Mouse (Mus musculus): Measurements from ENCODE around the gene Zfp597. TPM values are rescaled to one million over a fixed set of nuclear protein-coding genes. Genes with fewer than 3 reads are reported as not detected.

The Zfp597 gene
- polyA plus RNA-seq, 1 experiment from 2014 or later = 2.2 TPM

- WGBS (ENCODE audit: insufficient replicate concordance) = 74% methylated on average over 1 of the region's 1 CpGs
- no peak for ATAC-seq (ENCODE audit: insufficient read depth)
- H3K4me2 ChIP-seq = no peak overlapping the region
Observed at GRCm38 (mm10) chr16:3896553-3896952, 12.2 kb upstream of the Zfp597 start.

DNA sequence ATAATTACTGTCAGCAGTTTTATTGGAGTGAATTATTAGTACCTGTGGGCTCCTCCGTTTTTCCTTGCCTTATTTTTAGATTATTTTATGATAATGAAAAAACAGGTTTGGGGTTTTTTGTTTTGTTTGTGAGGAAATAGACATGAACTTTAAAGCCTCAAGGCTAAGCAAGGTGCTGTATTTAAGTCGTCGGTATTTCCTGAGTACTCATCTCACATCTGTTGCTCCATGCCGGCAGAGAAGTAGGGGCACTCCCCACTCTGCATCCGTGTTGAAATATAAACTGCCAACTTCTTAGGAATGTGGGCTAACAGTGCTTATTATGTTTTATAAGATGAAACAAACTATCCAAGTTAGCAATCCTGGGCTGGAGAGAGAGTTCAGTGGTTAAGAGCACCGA lies 11.7 kb upstream of the Zfp597 start:
- no peaks in the 10 kb centered on the region for H3K27me3 ChIP-seq
- H3K36me3 ChIP-seq (replicated peaks) = peaks cover 46% of the 10 kb centered on the region
- 70% methylated on average over 6 of the region's 6 CpGs for WGBS (ENCODE audit: insufficient replicate concordance)
- no peak overlapping the region for H3K27ac ChIP-seq (replicated peaks)
- H3K4me1 ChIP-seq (replicated peaks) = peaks cover 22% of the 10 kb centered on the region
- H3K9ac ChIP-seq = no peak overlapping the region
- ATAC-seq (ENCODE audit: insufficient read depth) = no peak
- no peak overlapping the region for H3K4me2 ChIP-seq
- no peaks in the 10 kb centered on the region for H3K9me3 ChIP-seq (replicated peaks)
- H3K4me3 ChIP-seq (replicated peaks) = no peak overlapping the region

More at GRCm38 (mm10) chr16:3896553-3896952, 12.2 kb upstream of the Zfp597 start:
- no peaks in the 10 kb centered on the region for H3K9me3 ChIP-seq (replicated peaks)
- H3K27ac ChIP-seq (replicated peaks) = no peak overlapping the region
- no peak overlapping the region for H3K4me3 ChIP-seq (replicated peaks)
- H3K27me3 ChIP-seq = no peaks in the 10 kb centered on the region
- H3K9ac ChIP-seq = no peak overlapping the region
- peaks cover 22% of the 10 kb centered on the region for H3K4me1 ChIP-seq (replicated peaks)
- peaks cover 51% of the 10 kb centered on the region for H3K36me3 ChIP-seq (replicated peaks)

- H3K9me3 ChIP-seq (replicated peaks) = no peaks in the 10 kb centered on the region
- H3K4me2 ChIP-seq = peak overlapping the region; percentile 21
- peak overlapping the region; percentile 2; the same call in 1 of the 2 replicates for H3K4me3 ChIP-seq (replicated peaks)
- ATAC-seq (ENCODE audit: insufficient read depth) = peak; percentile 60
- H3K9ac ChIP-seq = no peak overlapping the region
- H3K36me3 ChIP-seq (replicated peaks) = peaks cover 38% of the 10 kb centered on the region
- no peaks in the 10 kb centered on the region for H3K27me3 ChIP-seq
- H3K4me1 ChIP-seq (replicated peaks) = peaks cover 22% of the 10 kb centered on the region
- peak overlapping the region; percentile 35 for H3K27ac ChIP-seq (replicated peaks)
- 18% methylated on average over 9 of the region's 9 CpGs for whole genome bisulfite sequencing (ENCODE audit: insufficient replicate concordance)
Observed at GRCm38 (mm10) chr16:3895173-3895792, 10.9 kb upstream of the Zfp597 start.

DNA sequence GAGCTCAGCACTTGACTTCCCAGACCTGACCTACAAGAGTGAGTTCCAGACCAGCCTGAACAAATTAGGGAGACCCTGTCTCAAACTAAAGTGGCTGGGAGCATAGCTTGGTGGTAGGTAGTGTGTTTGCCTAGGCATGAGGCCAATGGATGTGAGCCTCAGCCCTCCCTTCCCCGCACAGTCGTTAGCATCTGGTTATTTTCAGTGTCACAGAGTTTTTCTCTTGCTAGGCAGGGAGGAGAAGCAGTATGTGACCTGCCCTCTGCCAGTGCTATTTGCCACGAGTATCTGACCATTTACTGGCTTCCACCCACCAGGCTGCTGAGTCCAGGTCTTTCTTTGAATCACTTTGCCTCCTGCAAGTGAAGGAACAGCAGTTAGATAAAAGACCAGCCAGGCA lies 9.4 kb upstream of the Zfp597 start:
- peaks cover 23% of the 10 kb centered on the region for H3K36me3 ChIP-seq (replicated peaks)
- 47% methylated on average over 3 of the region's 3 CpGs for WGBS (ENCODE audit: insufficient replicate concordance)
- H3K27me3 ChIP-seq = no peaks in the 10 kb centered on the region
- H3K4me3 ChIP-seq (replicated peaks) = no peak overlapping the region
- ATAC-seq (ENCODE audit: insufficient read depth) = no peak
- no peak overlapping the region for H3K9ac ChIP-seq
- no peaks in the 10 kb centered on the region for H3K9me3 ChIP-seq (replicated peaks)
- peaks cover 22% of the 10 kb centered on the region for H3K4me1 ChIP-seq (replicated peaks)
- peak overlapping the region; percentile 19; the same call in 1 of the 2 replicates for H3K27ac ChIP-seq (replicated peaks)
- H3K4me2 ChIP-seq = no peak overlapping the region; the same call in 1 of the 2 replicates

DNA sequence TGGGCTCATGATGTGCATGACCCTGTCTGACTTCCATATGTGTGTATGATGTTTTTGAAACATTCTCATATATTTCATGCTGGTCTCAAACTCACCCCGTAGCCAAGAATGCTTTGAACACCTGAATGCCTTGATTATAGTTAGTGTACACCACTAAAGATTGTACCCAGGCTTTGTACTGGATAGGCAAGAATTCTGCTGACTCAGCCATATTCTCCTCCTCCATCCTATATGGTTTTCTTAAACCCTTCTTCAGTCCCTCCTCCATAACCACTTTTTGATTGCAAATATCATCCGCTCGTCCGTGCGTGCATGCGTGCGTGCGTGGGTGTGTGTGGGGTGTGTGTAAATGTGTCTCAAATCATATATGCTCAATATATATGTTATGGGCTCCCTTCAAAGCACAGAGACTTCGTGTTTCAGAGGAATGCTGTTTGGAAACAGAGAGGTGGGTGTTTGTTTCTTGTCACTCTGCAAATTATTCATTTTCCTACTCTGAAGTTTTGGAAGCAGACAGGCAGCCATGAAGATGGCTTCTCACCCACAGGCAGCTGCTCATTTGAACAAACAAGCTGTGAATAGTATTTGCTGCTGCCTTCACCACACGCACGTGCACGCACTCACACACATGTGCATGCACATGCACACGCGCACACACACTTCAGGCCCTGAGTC lies 7.4 kb upstream of the Zfp597 start:
- H3K27me3 ChIP-seq = no peaks in the 10 kb centered on the region
- H3K4me2 ChIP-seq = no peak overlapping the region
- no peak for ATAC-seq (ENCODE audit: insufficient read depth)
- H3K4me3 ChIP-seq (replicated peaks) = no peak overlapping the region
- no peak overlapping the region for H3K9ac ChIP-seq
- peaks cover 26% of the 10 kb centered on the region for H3K4me1 ChIP-seq (replicated peaks)
- H3K9me3 ChIP-seq (replicated peaks) = no peaks in the 10 kb centered on the region
- WGBS (ENCODE audit: insufficient replicate concordance) = 88% methylated on average over 14 of the region's 14 CpGs
- H3K36me3 ChIP-seq (replicated peaks) = peaks cover 3% of the 10 kb centered on the region; the same call in 1 of the 2 replicates
- H3K27ac ChIP-seq (replicated peaks) = no peak overlapping the region

GRCm38 (mm10) chr16:3885065-3885670 lies 807 bp upstream of the Zfp597 start:
- Histone ChIP-seq H3K4me3 (replicated peaks) (peak overlapping the region; percentile 97), H3K4me2 (peak overlapping the region; percentile 89), H3K27me3 (no peaks in the 10 kb centered on the region), H3K9me3 (replicated peaks) (no peaks in the 10 kb centered on the region), H3K27ac (replicated peaks) (peak overlapping the region; percentile 88), H3K4me1 (replicated peaks) (peaks cover 27% of the 10 kb centered on the region), H3K36me3 (replicated peaks) (0 out of 2 replicates have a peak, but pooled peaks cover 7% of the 10 kb centered on the region), H3K9ac (peak overlapping the region; percentile 96)
- WGBS (ENCODE audit: insufficient replicate concordance) = 3% methylated on average over 10 of the region's 10 CpGs
- ATAC-seq (ENCODE audit: insufficient read depth) = no peak

- Histone ChIP-seq H3K27ac (replicated peaks) (no peak overlapping the region), H3K4me2 (no peak overlapping the region), H3K27me3 (no peaks in the 10 kb centered on the region), H3K9ac (no peak overlapping the region), H3K36me3 (replicated peaks) (peaks cover 14% of the 10 kb centered on the region; the same call in 1 of the 2 replicates), H3K4me3 (replicated peaks) (no peak overlapping the region), H3K9me3 (replicated peaks) (no peaks in the 10 kb centered on the region), H3K4me1 (replicated peaks) (peaks cover 20% of the 10 kb centered on the region)
- no peak for ATAC-seq (ENCODE audit: insufficient read depth)
- 82% methylated on average over 4 of the region's 4 CpGs for WGBS (ENCODE audit: insufficient replicate concordance)
Observed at GRCm38 (mm10) chr16:3876346-3876745, 8.0 kb downstream of the Zfp597 start.

GRCm38 (mm10) chr16:3872216-3873047 lies 11.9 kb downstream of the Zfp597 start, which contains the start of gene Naa60:
Naa60 (plus strand) TSS chr16:3872375.
- Histone ChIP-seq H3K4me3 (replicated peaks) (peak within 1 kb of the TSS; percentile 64), H3K27me3 (no peaks in the 10 kb centered on the region), H3K27ac (replicated peaks) (peak within 1 kb of the TSS; percentile 26), H3K4me1 (replicated peaks) (peaks cover 27% of the 10 kb centered on the region), H3K9ac (peak within 1 kb of the TSS; percentile 54), H3K36me3 (replicated peaks) (peaks cover 25% of the 10 kb centered on the region), H3K4me2 (peak within 1 kb of the TSS; percentile 89), H3K9me3 (replicated peaks) (no peaks in the 10 kb centered on the region)
- peak; percentile 89 for ATAC-seq (ENCODE audit: insufficient read depth)
- 6% methylated on average over 47 of the region's 47 CpGs for WGBS (ENCODE audit: insufficient replicate concordance)

- Histone ChIP-seq H3K27ac (replicated peaks) (peak overlapping the region; percentile 26; the same call in 1 of the 2 replicates), H3K27me3 (no peaks in the 10 kb centered on the region), H3K4me2 (peak overlapping the region; percentile 89), H3K4me1 (replicated peaks) (peaks cover 27% of the 10 kb centered on the region), H3K36me3 (replicated peaks) (peaks cover 23% of the 10 kb centered on the region), H3K9me3 (replicated peaks) (no peaks in the 10 kb centered on the region), H3K4me3 (replicated peaks) (peak overlapping the region; percentile 64), H3K9ac (peak overlapping the region; percentile 54)
- WGBS (ENCODE audit: insufficient replicate concordance) = 1% methylated on average over 16 of the region's 16 CpGs
- 0 out of 2 replicates have a peak, but pooled peaks have one; percentile 10 for ATAC-seq (ENCODE audit: insufficient read depth)
Observed at GRCm38 (mm10) chr16:3871815-3872214, 12.5 kb downstream of the Zfp597 start.

DNA sequence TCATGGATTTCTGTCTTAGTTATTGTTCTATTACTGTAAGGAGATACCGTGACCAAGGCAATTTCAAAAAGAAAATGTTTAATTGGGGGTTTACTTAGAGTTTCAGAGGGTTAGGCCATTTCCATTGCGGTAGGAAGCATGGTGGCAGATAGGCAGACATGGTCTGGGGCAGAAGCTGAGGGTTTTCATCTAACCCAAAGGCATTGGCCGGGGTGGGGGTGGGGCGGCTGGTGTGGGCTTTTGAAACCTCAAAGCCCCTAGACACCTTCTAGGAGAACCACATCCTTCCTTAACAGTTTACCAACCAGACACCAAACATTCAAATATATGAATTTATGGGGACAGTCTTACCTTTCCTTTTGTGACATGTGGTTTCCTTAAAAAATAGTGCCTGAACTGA lies 25.1 kb downstream of the Zfp597 start:
- Histone ChIP-seq H3K4me1 (replicated peaks) (no peaks in the 10 kb centered on the region), H3K4me3 (replicated peaks) (no peak overlapping the region), H3K9ac (no peak overlapping the region), H3K27ac (replicated peaks) (no peak overlapping the region), H3K36me3 (replicated peaks) (0 out of 2 replicates have a peak, but pooled peaks cover 16% of the 10 kb centered on the region), H3K9me3 (replicated peaks) (no peaks in the 10 kb centered on the region), H3K4me2 (no peak overlapping the region), H3K27me3 (no peaks in the 10 kb centered on the region)
- ATAC-seq (ENCODE audit: insufficient read depth) = no peak
- WGBS (ENCODE audit: insufficient replicate concordance) = 32% methylated on average over 4 of the region's 4 CpGs
